Mouse (Mus musculus): Measurements from ENCODE around the gene Hoxb5.

The Hoxb5 gene

GRCm38 (mm10) chr11:96301064-96301431 lies 2.1 kb upstream of the Hoxb5 start:
- in situ Hi-C loops (cut with MboI, MseI): no loop called here

- in situ Hi-C loops (cut with MboI, MseI): no loop called here
These were observed 1.3 kb upstream of the Hoxb5 start for GRCm38 (mm10) chr11:96301837-96302236.

- in situ Hi-C loops (cut with MboI, MseI): no loop called here
These were observed 570 bp upstream of the Hoxb5 start for GRCm38 (mm10) chr11:96302381-96303150.

- in situ Hi-C loops (cut with MboI, MseI): no loop called here
These were observed 1.5 kb downstream of the Hoxb5 start for GRCm38 (mm10) chr11:96304381-96305195.

- in situ Hi-C loops (cut with MboI, MseI): no loop called here
These were observed 2.5 kb downstream of the Hoxb5 start for GRCm38 (mm10) chr11:96305505-96306182.

- in situ Hi-C loops (cut with MboI, MseI): no loop called here
These were observed 3.2 kb downstream of the Hoxb5 start for GRCm38 (mm10) chr11:96306183-96306907.

- in situ Hi-C loops (cut with MboI, MseI): no loop called here
These were observed 3.8 kb downstream of the Hoxb5 start for GRCm38 (mm10) chr11:96306908-96307269.

- in situ Hi-C loops (cut with MboI, MseI): no loop called here
These were observed 5.6 kb downstream of the Hoxb5 start for GRCm38 (mm10) chr11:96308763-96309162.

GRCm38 (mm10) chr11:96309288-96309687 lies 6.2 kb downstream of the Hoxb5 start:
- in situ Hi-C loops (cut with MboI, MseI): no loop called here

GRCm38 (mm10) chr11:96310183-96310938 lies 7.2 kb downstream of the Hoxb5 start:
- in situ Hi-C loops (cut with MboI, MseI): no loop called here

GRCm38 (mm10) chr11:96311097-96311496 lies 8.0 kb downstream of the Hoxb5 start:
- in situ Hi-C loops (cut with MboI, MseI): no loop called here

GRCm38 (mm10) chr11:96311520-96312417 lies 8.6 kb downstream of the Hoxb5 start:
- in situ Hi-C loops (cut with MboI, MseI): no loop called here

GRCm38 (mm10) chr11:96313134-96313533 lies 10.0 kb downstream of the Hoxb5 start:
- in situ Hi-C loops (cut with MboI, MseI): no loop called here

- in situ Hi-C loops (cut with MboI, MseI): no loop called here
These were observed 10.8 kb downstream of the Hoxb5 start for GRCm38 (mm10) chr11:96313806-96314428.

- in situ Hi-C loops (cut with MboI, MseI): no loop called here
These were observed 11.7 kb downstream of the Hoxb5 start for GRCm38 (mm10) chr11:96314671-96315343.

- in situ Hi-C loops (cut with MboI, MseI): no loop called here
These were observed 12.2 kb downstream of the Hoxb5 start for GRCm38 (mm10) chr11:96315344-96315681.

- in situ Hi-C loops (cut with MboI, MseI): no loop called here
These were observed 13.8 kb downstream of the Hoxb5 start for GRCm38 (mm10) chr11:96316696-96317607.

Data from T-helper 2 cell (primary cell).